Mouse (Mus musculus) urinary bladder, adult 2 months (tissue): ENCODE data around the gene Hapln4. TPM values are rescaled to one million over a fixed set of nuclear protein-coding genes. Genes with fewer than 3 reads are reported as not detected.

ENCODE experiments used
- DNase-seq: peaks from one replicate; pipeline ENCODE4 v3.0.0; 2022; ENCODE audit warnings: low spot score
- polyA plus RNA-seq: library from polyadenylated mRNA; depleted of rRNA; stranded (reverse); fragments of >200 nt; gene quantifications from 2 replicates; pipeline ENCODE4 v1.2.3, GENCODE M21; 2012

The Hapln4 gene
- polyA plus RNA-seq, 1 experiment = 0.21 TPM

- no peak for DNase-seq
Observed at GRCm38 (mm10) chr8:70100241-70100640, 17.0 kb downstream of the Hapln4 start.

GRCm38 (mm10) chr8:70104506-70104905 is 21.2 kb downstream of the Hapln4 start:
- DNase-seq = no peak

- no peak for DNase-seq
Observed at GRCm38 (mm10) chr8:70104922-70105321, 21.7 kb downstream of the Hapln4 start.

GRCm38 (mm10) chr8:70110451-70110850 is 27.2 kb downstream of the Hapln4 start:
- DNase-seq = no peak

- DNase-seq = no peak
Observed at GRCm38 (mm10) chr8:70111192-70111795, 28.0 kb downstream of the Hapln4 start.

- DNase-seq = no peak
Observed at GRCm38 (mm10) chr8:70112401-70113016, 29.3 kb downstream of the Hapln4 start.

- no peak for DNase-seq
Observed at GRCm38 (mm10) chr8:70114488-70114887, 31.2 kb downstream of the Hapln4 start.

- no peak for DNase-seq
Observed at GRCm38 (mm10) chr8:70114892-70115291, 31.6 kb downstream of the Hapln4 start.

GRCm38 (mm10) chr8:70117611-70118010 is 34.4 kb downstream of the Hapln4 start:
- no peak for DNase-seq

GRCm38 (mm10) chr8:70118726-70119700 is 35.8 kb downstream of the Hapln4 start:
- DNase-seq = no peak

- DNase-seq = no peak
Observed at GRCm38 (mm10) chr8:70120667-70121066, 37.4 kb downstream of the Hapln4 start, which contains the start of gene Ncan. TSS of gene Ncan (minus strand) at chr8:70120873.

GRCm38 (mm10) chr8:70122863-70123262 is 39.6 kb downstream of the Hapln4 start:
- no peak for DNase-seq

- no peak for DNase-seq
Observed at GRCm38 (mm10) chr8:70124992-70125391, 41.7 kb downstream of the Hapln4 start.

- DNase-seq = no peak
Observed at GRCm38 (mm10) chr8:70128435-70128834, 45.2 kb downstream of the Hapln4 start.

GRCm38 (mm10) chr8:70129309-70129952 is 46.2 kb downstream of the Hapln4 start:
- no peak for DNase-seq

GRCm38 (mm10) chr8:70130066-70130465 is 46.8 kb downstream of the Hapln4 start:
- DNase-seq = no peak

- peak; percentile 58 for DNase-seq
Observed at GRCm38 (mm10) chr8:70131166-70131883, 48.1 kb downstream of the Hapln4 start, which contains the start of gene Nr2c2ap. TSS of gene Nr2c2ap (plus strand) at chr8:70131333.

- no peak for DNase-seq
Observed at GRCm38 (mm10) chr8:70134086-70134485, 50.8 kb downstream of the Hapln4 start.

GRCm38 (mm10) chr8:70134931-70135330 is 51.7 kb downstream of the Hapln4 start:
- DNase-seq = no peak

- no peak for DNase-seq
Observed at GRCm38 (mm10) chr8:70136591-70136990, 53.3 kb downstream of the Hapln4 start.

- DNase-seq = no peak
Observed at GRCm38 (mm10) chr8:70137890-70138289, 54.6 kb downstream of the Hapln4 start.
